Mouse (Mus musculus): Measurements from ENCODE around the gene Omt2b.
"Not testable (repeated sequence)": the region's sequence is repeated elsewhere in the genome, so short reads cannot be mapped to it uniquely, and the experiment has no call there.

DNA sequence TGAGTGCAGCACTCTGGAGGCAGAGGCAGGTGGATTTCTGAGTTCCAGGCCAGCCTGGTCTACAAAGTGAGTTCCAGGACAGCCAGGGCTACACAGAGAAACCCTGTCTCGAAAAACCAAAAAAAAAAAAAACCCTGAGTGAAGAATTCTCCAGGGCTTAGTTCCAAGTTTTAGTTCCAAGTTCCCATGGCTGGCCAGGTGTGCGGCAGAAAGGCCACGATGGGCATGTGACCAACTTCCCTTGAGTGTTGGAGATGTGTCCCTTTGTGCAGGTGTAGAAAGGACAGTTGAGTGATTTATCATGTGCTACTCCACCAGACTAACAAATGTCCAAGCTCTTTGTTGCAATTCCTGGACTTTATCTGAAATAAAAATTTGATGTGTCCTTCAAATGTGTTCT, 21.8 kb downstream of the Omt2b start:
- TF ChIP-seq CTCF (IDR thresholded peaks at IDR 0.05; ENCODE audit: borderline replicate concordance, insufficient read depth, low read length); POLR2A (IDR thresholded peaks at IDR 0.05; ENCODE audit: low read depth, low read length): not testable (repeated sequence)

Data from embryonic fibroblast, embryonic 13.5 days (primary cell).